Mouse (Mus musculus) effector memory CD4-positive, alpha-beta T cell, adult 7 months (primary cell): ENCODE measurements around the gene Nr2f1. TPM values are rescaled to one million over a fixed set of nuclear protein-coding genes. Genes with fewer than 3 reads are reported as not detected.

Source experiments
- polyA plus RNA-seq: library from polyadenylated mRNA; unstranded; fragments of 100-300 nt; shearing (Covaris generic); gene quantifications from one replicate; pipeline ENCODE4 v1.2.1, GENCODE M21; 2017

Nr2f1 gene
- polyA plus RNA-seq, result 1.3 TPM

DNA sequence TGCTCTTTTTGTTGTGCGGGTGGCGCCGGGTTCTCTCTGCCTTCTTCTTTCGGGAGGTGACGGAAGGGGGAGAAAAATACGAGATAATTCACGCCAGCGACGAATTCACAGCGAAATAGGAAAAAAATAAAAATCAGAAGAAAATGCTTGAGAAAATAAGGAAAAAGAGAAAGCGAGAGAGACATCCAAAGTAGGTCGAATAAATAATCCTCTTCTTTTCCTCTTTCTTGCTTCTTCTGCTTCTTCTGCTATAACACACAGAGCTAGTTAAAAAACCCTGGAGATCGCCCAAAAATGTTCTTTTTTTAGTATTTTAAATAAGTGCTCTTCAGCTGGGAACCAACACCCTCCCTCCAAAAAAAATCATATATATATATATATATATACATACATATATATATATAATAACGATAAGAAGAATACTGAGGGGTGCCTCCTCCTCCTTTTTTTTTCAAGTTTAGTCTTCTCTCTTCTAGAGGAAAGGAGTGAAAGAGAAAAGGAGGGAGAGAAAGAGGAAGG lies at the start of gene Nr2f1:
Nr2f1 (minus strand) TSS at position 116 of the 519 bp plus-strand sequence.

Other genes with a start within 250 kb of the Nr2f1 start
- gene Pou5f2, start 174.9 kb downstream of the Nr2f1 start, polyA plus RNA-seq, result 3.7 TPM